Mouse (Mus musculus): ENCODE measurements around the gene Smdt1. TPM values are rescaled to one million over a fixed set of nuclear protein-coding genes. Genes with fewer than 3 reads are reported as not detected.

Smdt1 gene
- 93.9 and 103 TPM in 2 replicates for polyA plus RNA-seq (2012; ENCODE audit: low replicate concordance)

DNA sequence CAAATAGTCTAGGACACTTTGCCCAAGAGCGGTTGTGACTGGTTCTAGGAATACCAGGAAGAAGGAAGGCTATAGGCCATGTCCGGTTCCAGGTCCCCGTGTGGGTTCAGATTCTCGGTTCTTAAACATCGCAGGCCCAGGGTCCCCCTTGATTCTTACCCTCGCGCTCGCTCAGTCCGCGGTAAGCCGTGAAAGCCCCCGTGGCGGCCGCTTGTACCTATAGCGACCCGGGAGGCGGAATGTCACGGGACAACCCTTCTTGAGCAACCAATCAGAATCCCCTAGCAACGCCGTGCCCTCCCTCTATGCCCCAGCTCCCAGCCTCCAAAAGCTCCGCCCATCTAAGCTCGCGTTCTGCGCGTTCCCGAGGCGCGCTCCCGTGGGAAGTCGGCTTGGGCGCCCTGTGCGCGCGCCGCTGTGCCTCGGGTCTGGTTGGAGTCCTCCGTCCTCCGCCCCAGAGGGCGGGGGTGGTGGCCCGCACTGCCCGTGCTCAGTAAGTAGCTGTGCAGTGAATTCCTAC lies at the start of gene Smdt1, which contains the start of the genes Naga and Pheta2:
Gene Smdt1, plus strand, starts transcription at position 367 of the 520 bp plus-strand sequence.
Gene Naga, minus strand, starts transcription at position 333 of the 520 bp plus-strand sequence.
Gene Pheta2, plus strand, starts transcription at position 350 of the 520 bp plus-strand sequence.

DNA sequence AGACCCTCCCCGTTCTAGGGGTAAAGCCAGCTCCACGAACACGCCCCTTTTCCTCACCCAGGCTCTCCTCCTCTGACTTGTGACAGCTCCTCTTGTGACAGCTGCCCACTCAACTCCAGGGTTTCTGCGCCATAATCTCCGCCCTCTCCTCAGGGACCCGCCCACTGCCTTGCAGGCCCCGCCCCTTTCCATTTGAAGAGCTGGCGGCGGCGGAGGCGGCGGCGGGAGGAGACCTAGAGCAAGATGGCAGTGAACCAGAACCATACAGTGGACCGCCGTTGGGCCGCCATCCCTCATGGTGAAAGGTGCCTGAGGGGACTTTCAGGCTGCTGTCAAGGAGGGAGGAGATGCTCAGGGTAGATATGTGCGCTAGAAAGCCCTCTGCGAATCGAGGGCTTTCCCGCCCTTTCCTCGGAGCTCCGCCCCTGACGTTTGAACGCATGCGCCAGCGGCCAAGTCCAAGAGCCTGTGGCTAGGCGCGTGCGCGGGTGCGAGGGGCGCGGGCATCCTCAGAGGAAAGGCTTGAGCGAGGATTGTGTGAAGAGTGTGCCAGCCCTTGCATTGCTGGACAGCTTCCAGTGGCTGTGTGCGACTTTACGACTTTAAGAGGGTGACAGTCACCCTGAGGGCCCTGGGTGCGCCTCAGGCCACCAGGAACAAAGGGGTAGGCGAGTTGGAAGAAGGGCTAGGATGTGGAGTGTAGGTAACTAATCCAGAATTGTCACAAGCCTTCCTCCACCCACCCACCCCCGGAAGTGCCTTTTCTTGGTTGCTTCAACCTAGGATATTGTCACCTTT lies 39.8 kb upstream of the Smdt1 start, which contains the start of gene Wbp2nl:
Gene Wbp2nl, plus strand, starts transcription at position 191 of the 798 bp plus-strand sequence.

DNA sequence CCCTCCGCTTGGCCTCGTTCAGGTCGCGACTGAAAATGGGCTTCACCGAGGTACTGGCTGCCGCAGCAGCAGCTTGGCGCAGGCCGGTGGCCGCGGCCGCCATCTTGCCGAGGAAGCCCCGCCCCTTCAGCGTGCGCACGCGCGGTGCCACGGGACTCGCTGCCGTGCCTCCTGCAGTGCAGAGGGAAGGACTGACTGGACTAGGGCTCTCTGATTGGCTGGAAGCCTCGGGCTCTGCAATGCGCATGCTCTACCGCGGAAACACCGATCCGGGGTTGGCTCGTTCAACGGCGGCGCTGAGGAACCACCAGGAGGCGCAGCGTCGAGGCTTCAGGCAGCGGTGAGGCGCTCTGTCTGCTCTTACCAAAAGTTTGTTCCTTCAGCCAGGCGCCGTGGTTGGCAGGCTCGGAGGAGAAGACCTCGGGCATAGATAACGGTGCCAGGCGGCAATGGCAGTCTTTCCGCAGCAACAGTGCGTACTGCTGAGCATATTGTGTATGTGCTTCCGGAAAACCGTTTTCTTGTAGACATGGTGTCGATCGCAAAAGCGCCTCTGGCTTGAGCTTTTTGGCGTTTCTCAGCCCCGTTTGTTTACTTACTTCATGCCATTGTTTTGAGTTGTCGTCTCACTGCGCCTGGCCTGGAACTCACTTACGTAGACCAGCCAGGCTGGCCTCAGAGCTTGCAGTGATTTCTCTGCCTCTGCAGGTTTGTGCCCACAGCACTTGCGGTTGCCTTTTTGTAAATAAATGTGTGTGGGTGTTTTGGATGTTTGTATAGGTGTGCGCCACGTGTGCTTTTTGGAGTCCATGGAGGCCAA lies 15.6 kb downstream of the Smdt1 start, which contains the start of gene Ndufa6:
Gene Ndufa6, minus strand, starts transcription at position 197 of the 820 bp plus-strand sequence.

GRCm38 (mm10) chr15:82379871-82380713 lies 41.3 kb downstream of the Smdt1 start, which contains the start of gene Cyp2d22:
Cyp2d22 (minus strand) TSS chr15:82380260.

DNA sequence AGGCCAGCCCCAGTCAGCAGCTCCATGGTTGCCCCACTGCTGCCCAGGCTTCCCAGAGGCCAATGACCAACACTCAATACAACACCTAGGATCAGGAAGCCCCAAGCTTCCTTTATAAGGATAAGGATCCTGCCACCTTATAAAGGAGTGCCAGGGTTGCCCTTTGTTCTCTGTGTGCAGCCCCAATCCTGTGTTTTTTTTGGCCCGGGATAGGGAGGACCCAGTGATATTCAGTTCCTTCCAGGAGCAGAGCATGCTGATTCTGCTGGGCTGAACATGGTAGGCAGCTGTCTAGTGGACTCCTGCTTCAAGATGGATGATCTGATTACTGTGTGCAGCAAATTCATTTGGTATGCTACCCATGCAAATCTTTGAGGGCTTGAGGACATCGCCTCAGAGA lies 55.2 kb downstream of the Smdt1 start, which contains the start of gene Cyp2d11:
Gene Cyp2d11, minus strand, starts transcription at position 101 of the 400 bp plus-strand sequence.

Other genes with a start within 250 kb of the Smdt1 start
- 7.4 and 30.9 TPM in 2 replicates for gene Ccdc134, start 211.0 kb upstream of the Smdt1 start, polyA plus RNA-seq (2012; ENCODE audit: low replicate concordance)
- 411 and 943 TPM in 2 replicates for gene Srebf2, start 191.8 kb upstream of the Smdt1 start, polyA plus RNA-seq (2012; ENCODE audit: low replicate concordance)
- 20.6 and 47.5 TPM in 2 replicates for gene Shisa8, start 126.1 kb upstream of the Smdt1 start, polyA plus RNA-seq (2012; ENCODE audit: low replicate concordance)
- gene Tnfrsf13c, start 114.6 kb upstream of the Smdt1 start, polyA plus RNA-seq (2012; ENCODE audit: low replicate concordance): 331 and 554 TPM in 2 replicates
- gene Cenpm, start 94.2 kb upstream of the Smdt1 start, polyA plus RNA-seq (2012; ENCODE audit: low replicate concordance): 20.1 and 28.6 TPM in 2 replicates
- gene 1500009C09Rik, start 86.6 kb upstream of the Smdt1 start, polyA plus RNA-seq (2012; ENCODE audit: low replicate concordance): not detected in 2 replicates
- gene Sept3, start 64.1 kb upstream of the Smdt1 start, polyA plus RNA-seq (2012; ENCODE audit: low replicate concordance): 1.9 and 3.0 TPM in 2 replicates
- gene Wbp2nl, start 40.0 kb upstream of the Smdt1 start, polyA plus RNA-seq (2012; ENCODE audit: low replicate concordance): not detected in 2 replicates
- 73.0 and 171 TPM in 2 replicates for gene Naga, start within 50 bp of the Smdt1 start, polyA plus RNA-seq (2012; ENCODE audit: low replicate concordance)
- gene Pheta2, start within 50 bp of the Smdt1 start, polyA plus RNA-seq (2012; ENCODE audit: low replicate concordance): 0.36 and 3.5 TPM in 2 replicates
- gene Ndufa6, start 15.4 kb downstream of the Smdt1 start, polyA plus RNA-seq (2012; ENCODE audit: low replicate concordance): 116 and 213 TPM in 2 replicates
- gene Cyp2d22, start 41.3 kb downstream of the Smdt1 start, polyA plus RNA-seq (2012; ENCODE audit: low replicate concordance): 0.40 and 2.4 TPM in 2 replicates
- gene Cyp2d11, start 55.1 kb downstream of the Smdt1 start, polyA plus RNA-seq (2012; ENCODE audit: low replicate concordance): not detected in 2 replicates
- not detected in 2 replicates for gene Cyp2d10, start 68.2 kb downstream of the Smdt1 start, polyA plus RNA-seq (2012; ENCODE audit: low replicate concordance)
- gene Cyp2d9, start 94.5 kb downstream of the Smdt1 start, polyA plus RNA-seq (2012; ENCODE audit: low replicate concordance): not detected in 2 replicates
- gene Cyp2d12, start 216.1 kb downstream of the Smdt1 start, polyA plus RNA-seq (2012; ENCODE audit: low replicate concordance): not detected in 2 replicates

Measured in hematopoietic multipotent progenitor cell, adult 10-12 weeks (in vitro differentiated cells).